Mouse (Mus musculus) 3134 (cell line): ENCODE measurements around the gene Olfr967.

Source experiments
- DNase-seq: peaks from one replicate; pipeline ENCODE4 v3.0.0-alpha.2; 2011; ENCODE audit warnings: low spot score; ENCODE audit not compliant: insufficient read length; ENCODE audit errors: extremely low read depth

The Olfr967 gene

GRCm38 (mm10) chr9:39745949-39746348 is at the start of gene Olfr967:
TSS of gene Olfr967 (plus strand) at chr9:39746249.
- DNase-seq = no peak

- DNase-seq = peak; percentile 10
Observed at GRCm38 (mm10) chr9:39701123-39701522, 44.9 kb upstream of the Olfr967 start.

- DNase-seq = no peak
Observed at GRCm38 (mm10) chr9:39707017-39707416, 39.0 kb upstream of the Olfr967 start, which contains the start of gene Olfr149. TSS of gene Olfr149 (minus strand) at chr9:39707117.

- DNase-seq = no peak
Observed at GRCm38 (mm10) chr9:39708958-39709357, 37.1 kb upstream of the Olfr967 start.

- no peak for DNase-seq
Observed at GRCm38 (mm10) chr9:39711053-39711452, 35.0 kb upstream of the Olfr967 start, which contains the start of gene Olfr965. TSS of gene Olfr965 (plus strand) at chr9:39711353.

GRCm38 (mm10) chr9:39730678-39731077 is 15.4 kb upstream of the Olfr967 start, which contains the start of gene Olfr150:
TSS of gene Olfr150 (plus strand) at chr9:39730978.
- no peak for DNase-seq

- DNase-seq = no peak
Observed at GRCm38 (mm10) chr9:39740741-39741140, 5.3 kb upstream of the Olfr967 start.

- DNase-seq = no peak
Observed at GRCm38 (mm10) chr9:39746428-39746827, 379 bp downstream of the Olfr967 start.

GRCm38 (mm10) chr9:39783153-39783552 is 37.1 kb downstream of the Olfr967 start, which contains the start of gene Olfr968:
TSS of gene Olfr968 (minus strand) at chr9:39783253.
- no peak for DNase-seq

- no peak for DNase-seq
Observed at GRCm38 (mm10) chr9:39790558-39790957, 44.5 kb downstream of the Olfr967 start, which contains the start of gene Olfr969. TSS of gene Olfr969 (plus strand) at chr9:39790945.
